Mouse (Mus musculus) ES-E14 (cell line): ENCODE measurements at regions not wholly inside any gene's neighbourhood (a gene's known extent, or its start where the extent isn't known, plus 50 kb on each side); places are given as distances from the start of the nearest gene placed in this dataset.

Experiments used
- DNase-seq: peaks from one replicate; pipeline ENCODE4 v3.0.0-alpha.2; 2013; ENCODE audit warnings: low read depth, low spot score
- H3K27ac ChIP-seq: 2 replicates; pipeline ENCODE4 v1.5.1; 2012; ENCODE audit warnings: low read depth, mild to moderate bottlenecking, low read length, moderate library complexity, mixed read lengths; ENCODE audit not compliant: poor library complexity, insufficient read depth, severe bottlenecking
- H3K36me3 ChIP-seq: 2 replicates; pipeline ENCODE4 v1.6.1; 2012; ENCODE audit warnings: mild to moderate bottlenecking, low read length, moderate library complexity, mixed read lengths; ENCODE audit not compliant: control insufficient read depth, poor library complexity, insufficient read depth, severe bottlenecking
- H3K4me1 ChIP-seq, 2 experiments: fragments of 150-350 bp in 1 of 2; sonication (generic) in 1 of 2; 2 replicates each; pipeline ENCODE4 v1.6.1; 2012; ENCODE audit warnings: low read length in 2 of 2, mild to moderate bottlenecking in 1 of 2, mixed read lengths in 1 of 2; ENCODE audit not compliant: control insufficient read depth in 2 of 2, insufficient read depth in 2 of 2, poor library complexity in 1 of 2
- H3K4me3 ChIP-seq, 2 experiments: fragments of 150-350 bp in 1 of 2; sonication (generic) in 1 of 2; 2 replicates each; pipeline ENCODE4 v1.5.1; 2012; ENCODE audit warnings: low read length in 2 of 2, low read depth in 1 of 2, mild to moderate bottlenecking in 1 of 2, mixed read lengths in 1 of 2; ENCODE audit not compliant: insufficient read depth in 1 of 2, poor library complexity in 1 of 2, severe bottlenecking in 1 of 2
- H3K9ac ChIP-seq: 2 replicates; pipeline ENCODE4 v1.6.1; 2012; ENCODE audit warnings: low read depth, mild to moderate bottlenecking, low read length, mixed read lengths; ENCODE audit not compliant: poor library complexity, insufficient read depth, severe bottlenecking
- H3K9me3 ChIP-seq: fragments of 150-350 bp; sonication (generic); 2 replicates; pipeline ENCODE4 v1.6.1; 2012; ENCODE audit warnings: low read depth, mild to moderate bottlenecking, low read length; ENCODE audit not compliant: control insufficient read depth, insufficient read depth
- CHD2 ChIP-seq: IDR thresholded peaks from 2 replicates; pipeline ENCODE4 v1.6.1; 2014; ENCODE audit warnings: mild to moderate bottlenecking, low read depth, low read length, inconsistent platforms
- HCFC1 ChIP-seq: IDR thresholded peaks from 2 replicates; pipeline ENCODE4 v1.6.1; 2012; ENCODE audit warnings: low read length, inconsistent platforms, borderline replicate concordance; ENCODE audit not compliant: insufficient read depth
- MAFK ChIP-seq: IDR thresholded peaks from 2 replicates; pipeline ENCODE4 v1.6.1; 2014; ENCODE audit warnings: mild to moderate bottlenecking, low read depth, low read length, inconsistent platforms; ENCODE audit not compliant: insufficient read depth
- ZC3H11A ChIP-seq: IDR thresholded peaks from 2 replicates; pipeline ENCODE4 v1.6.1; 2012; ENCODE audit warnings: low read depth, mild to moderate bottlenecking, inconsistent platforms, low read length, borderline replicate concordance
- ZNF384 ChIP-seq: IDR thresholded peaks from 2 replicates; pipeline ENCODE4 v1.6.1; 2012; ENCODE audit warnings: low read depth, low read length, inconsistent platforms
- in situ Hi-C, 2 experiments: fragments of 600-800 bp; cut with MboI; formaldehyde crosslinking; loops; one replicate each; pipeline ENCODE4 v1.15.1; 2025; ENCODE audit warnings: low sequenced_read_pairs in 2 of 2, inconsistent platforms in 1 of 2; ENCODE audit not compliant: unreplicated experiment in 2 of 2

DNA sequence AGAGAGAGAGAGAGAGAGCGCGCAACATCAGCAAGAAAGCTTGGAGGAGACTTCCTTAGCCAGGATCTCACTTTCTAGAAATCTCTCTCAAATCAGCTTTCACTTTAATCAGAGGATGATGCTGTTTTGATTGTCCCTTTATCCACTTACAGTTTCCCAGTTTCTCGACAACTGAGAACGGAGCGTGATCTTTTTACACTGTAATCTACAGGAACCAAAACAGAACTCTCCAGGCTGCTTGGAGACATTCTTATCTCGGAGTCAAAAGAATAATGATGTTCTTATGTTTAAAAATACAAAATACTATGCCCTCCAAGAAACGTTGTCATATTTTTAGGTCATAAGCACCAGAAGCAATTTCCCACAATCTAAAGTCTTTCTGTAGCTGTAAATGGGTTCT, 341.7 kb downstream of the Ets1 start:
- Histone ChIP-seq H3K9ac (no peak overlapping the region), H3K27ac (no peak overlapping the region), H3K4me1 (no peaks in the 10 kb centered on the region), H3K4me3 (no peak overlapping the region), H3K36me3 (no peaks in the 10 kb centered on the region), H3K9me3 (no peaks in the 10 kb centered on the region)
- no peak for DNase-seq
- in situ Hi-C loops, result no loop called here
- TF ChIP-seq CHD2 (no peak), ZNF384 (no peak), HCFC1 (no peak), ZC3H11A (no peak), MAFK (no peak)

DNA sequence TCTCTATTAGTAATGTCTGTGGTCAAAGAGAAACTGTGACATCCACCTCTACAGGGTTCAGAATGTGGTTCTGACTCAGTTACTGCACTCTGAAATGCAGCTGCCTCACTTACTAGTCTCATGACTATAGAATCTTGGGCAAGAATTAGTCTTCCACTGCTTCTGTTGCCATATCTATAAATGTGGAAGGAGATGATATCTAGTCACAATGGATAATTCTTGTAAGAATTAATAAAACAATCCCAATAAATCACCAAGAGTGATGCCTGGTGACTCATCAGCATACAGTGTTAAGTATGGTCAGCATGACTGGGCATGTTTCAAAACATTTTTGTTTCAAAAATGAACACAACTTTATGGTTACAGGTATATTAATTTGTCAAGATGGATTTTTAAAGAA, 344.8 kb downstream of the Ets1 start:
- H3K9me3 ChIP-seq, result no peaks in the 10 kb centered on the region
- H3K36me3 ChIP-seq, result no peaks in the 10 kb centered on the region
- H3K9ac ChIP-seq, result no peak overlapping the region
- in situ Hi-C loops, result no loop called here
- H3K27ac ChIP-seq, result no peak overlapping the region
- H3K4me3 ChIP-seq, result no peak overlapping the region
- TF ChIP-seq MAFK (no peak), HCFC1 (no peak), ZC3H11A (no peak), ZNF384 (no peak), CHD2 (no peak)
- no peak for DNase-seq
- no peaks in the 10 kb centered on the region for H3K4me1 ChIP-seq

DNA sequence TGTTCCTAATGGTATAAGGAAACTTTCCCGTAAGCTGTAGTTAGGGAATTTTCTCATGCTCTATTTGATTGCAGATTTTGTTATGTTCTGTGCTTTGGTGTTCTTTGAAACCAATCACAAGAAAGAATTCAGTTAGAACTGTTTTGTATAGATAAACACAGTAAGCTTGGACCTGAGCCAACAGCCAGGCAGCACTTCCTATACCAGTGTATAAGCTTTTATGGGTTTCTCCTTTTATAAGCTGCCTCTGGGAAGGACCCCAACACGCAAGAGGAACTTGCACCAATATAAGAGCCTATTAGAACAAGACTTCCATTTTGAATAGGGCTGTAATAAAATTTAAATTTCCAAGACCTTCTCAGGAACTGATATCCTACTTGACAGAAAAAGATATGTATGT, 347.2 kb downstream of the Ets1 start:
- in situ Hi-C loops, result no loop called here
- H3K9me3 ChIP-seq, result no peaks in the 10 kb centered on the region
- H3K4me3 ChIP-seq, result no peak overlapping the region
- H3K36me3 ChIP-seq, result no peaks in the 10 kb centered on the region
- H3K27ac ChIP-seq, result no peak overlapping the region
- H3K9ac ChIP-seq, result no peak overlapping the region
- no peak for DNase-seq
- TF ChIP-seq CHD2 (no peak), HCFC1 (no peak), ZNF384 (no peak), MAFK (no peak), ZC3H11A (no peak)
- H3K4me1 ChIP-seq, result no peaks in the 10 kb centered on the region

DNA sequence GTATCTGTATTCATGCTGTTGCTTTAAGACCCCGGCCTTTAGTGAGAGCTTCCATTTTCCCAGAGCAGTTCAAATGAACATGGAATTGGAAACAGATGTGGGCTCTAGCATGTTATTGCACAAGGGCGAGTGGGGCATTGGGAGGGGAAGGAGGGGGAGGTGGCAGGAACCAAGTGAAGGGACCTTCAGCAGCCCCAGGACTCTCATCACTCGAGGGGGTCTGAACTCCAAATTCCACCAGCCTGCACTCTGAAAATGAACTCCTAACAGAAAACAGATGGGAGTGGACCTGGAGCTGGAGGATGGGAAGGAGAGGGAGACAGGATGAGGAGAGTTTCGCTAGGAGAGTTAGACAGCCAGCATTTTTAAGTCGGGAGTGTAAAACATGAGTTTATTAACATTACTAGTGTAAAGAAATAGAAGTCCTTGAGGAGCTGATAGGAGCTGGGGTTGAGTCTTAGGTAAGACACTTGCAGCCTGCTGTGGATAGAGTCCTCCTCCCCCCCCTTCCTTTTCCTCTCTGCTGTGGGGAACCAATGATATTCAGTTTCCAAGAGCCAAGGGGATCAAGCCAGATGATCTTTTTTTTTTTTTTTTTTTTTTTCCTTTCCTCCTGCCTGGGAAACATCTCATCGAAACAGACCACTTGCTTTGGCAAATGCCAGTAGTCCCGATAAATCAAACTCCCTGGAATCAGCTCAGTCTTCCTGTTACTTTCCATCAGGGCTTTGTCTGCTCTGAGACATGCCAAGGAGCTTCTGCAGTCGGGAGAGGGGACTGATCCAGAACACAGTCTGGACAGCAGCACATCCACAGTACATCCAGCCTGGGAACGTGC, 351.0 kb downstream of the Ets1 start:
- H3K4me3 ChIP-seq, result no peak overlapping the region
- in situ Hi-C loops, result no loop called here
- TF ChIP-seq ZNF384, result no peak
- TF ChIP-seq CHD2, result no peak
- TF ChIP-seq HCFC1, result no peak
- TF ChIP-seq MAFK, result no peak
- TF ChIP-seq ZC3H11A, result no peak
- no peak overlapping the region for H3K9ac ChIP-seq
- no peaks in the 10 kb centered on the region for H3K9me3 ChIP-seq
- no peaks in the 10 kb centered on the region for H3K36me3 ChIP-seq
- no peak for DNase-seq
- H3K27ac ChIP-seq, result no peak overlapping the region
- no peaks in the 10 kb centered on the region for H3K4me1 ChIP-seq
